Mouse (Mus musculus): Measurements from ENCODE around the gene Rpl12.
"Not testable (repeated sequence)": the region's sequence is repeated elsewhere in the genome, so short reads cannot be mapped to it uniquely, and the experiment has no call there.

The Rpl12 gene

DNA sequence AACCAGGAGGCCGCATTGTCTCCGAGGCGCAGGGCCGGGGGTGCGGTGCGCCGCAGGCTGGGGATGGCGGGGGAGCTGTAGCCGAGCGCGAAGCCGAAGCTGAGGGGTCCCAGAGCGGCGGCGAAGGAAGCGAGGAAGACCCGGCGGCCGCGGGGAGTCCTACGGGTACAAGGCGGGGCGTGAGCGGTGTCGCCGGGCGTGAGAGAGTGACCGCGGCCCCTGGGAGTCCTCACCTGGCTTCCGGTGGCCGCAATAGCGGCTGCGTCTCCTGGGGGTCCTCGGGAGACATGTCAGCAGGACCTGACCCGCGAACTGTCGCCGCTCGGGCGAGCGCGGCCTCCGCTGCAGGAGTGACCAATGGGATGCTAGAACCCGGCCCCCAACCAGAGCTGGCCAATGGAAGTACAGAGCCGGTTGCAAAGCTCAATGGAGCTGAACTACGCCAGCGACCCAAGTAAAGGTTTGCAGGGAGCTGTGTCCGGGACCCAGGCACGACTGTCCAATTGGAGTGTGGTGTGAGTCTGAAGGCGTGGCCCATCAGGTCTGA is 20.4 kb downstream of the Rpl12 start, which contains the start of gene Slc2a8:
Slc2a8 (minus strand) TSS at position 359 of the 547 bp plus-strand sequence.
- peak; percentile 88 to 91 for DNase-seq (ENCODE audit: low spot score in 2 of 2)

DNA sequence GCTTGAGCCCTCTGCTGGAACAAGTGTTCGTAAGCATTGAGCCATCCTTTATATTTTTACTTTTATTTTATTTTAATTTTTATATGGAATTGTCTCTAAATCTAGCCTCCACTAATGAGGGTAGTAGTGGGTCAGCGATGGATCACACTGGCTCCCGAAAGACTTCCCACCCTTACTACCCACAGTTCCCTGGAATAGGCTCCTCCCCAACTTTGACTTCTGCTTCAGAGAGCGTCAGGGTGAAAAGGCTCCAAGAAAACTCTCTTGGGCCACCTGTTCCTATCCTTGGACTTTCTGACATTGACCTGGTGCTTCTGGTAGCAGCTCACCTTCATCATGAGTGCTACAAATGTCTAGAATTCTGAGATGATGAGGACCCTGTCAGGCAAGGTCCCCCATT is 21.3 kb downstream of the Rpl12 start:
- DNase-seq (ENCODE audit: low spot score in 2 of 2), result no peak

GRCm38 (mm10) chr2:32983617-32984016 is 22.3 kb downstream of the Rpl12 start:
- no peak for DNase-seq (ENCODE audit: low spot score in 2 of 2)

DNA sequence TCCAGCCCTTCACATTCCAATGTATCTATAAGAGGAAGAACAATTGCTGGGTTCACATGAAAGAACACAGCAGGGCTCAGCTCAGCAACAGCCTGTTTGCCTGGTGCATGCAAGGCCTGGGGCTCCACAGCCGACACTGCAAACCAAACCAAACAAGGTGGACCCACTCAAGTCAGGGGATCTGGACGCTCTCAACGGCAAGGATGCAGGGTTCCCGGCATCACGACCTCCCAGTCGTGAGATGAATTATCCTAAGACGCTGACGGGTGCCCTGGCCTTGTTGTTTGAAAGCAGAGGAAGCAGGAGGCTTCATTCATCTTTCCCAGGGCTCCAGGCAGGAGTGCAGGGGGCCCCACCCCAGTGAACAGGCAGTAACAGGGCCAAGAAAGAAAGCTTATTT is 24.5 kb downstream of the Rpl12 start:
- DNase-seq (ENCODE audit: low spot score in 2 of 2), result no peak

DNA sequence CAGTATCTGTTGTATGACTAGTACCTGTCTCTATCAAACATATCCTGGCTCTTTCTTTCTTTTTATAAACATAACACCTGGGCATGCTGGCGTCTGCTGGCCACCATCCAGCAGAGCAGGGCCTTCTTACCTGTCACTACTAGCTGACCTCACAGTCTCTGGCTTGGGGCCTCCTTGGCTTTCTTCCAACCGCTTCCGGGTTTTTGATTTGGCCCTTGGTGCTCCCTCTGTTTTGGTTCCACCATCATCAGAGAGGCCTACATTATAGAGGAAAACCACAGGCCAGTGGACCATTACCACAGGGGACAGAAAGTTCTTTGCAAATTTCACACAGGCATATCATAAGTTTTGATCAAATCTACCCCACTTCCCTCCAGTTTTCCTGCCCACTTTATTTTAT is 28.0 kb downstream of the Rpl12 start:
- DNase-seq (ENCODE audit: low spot score in 2 of 2), result no peak

DNA sequence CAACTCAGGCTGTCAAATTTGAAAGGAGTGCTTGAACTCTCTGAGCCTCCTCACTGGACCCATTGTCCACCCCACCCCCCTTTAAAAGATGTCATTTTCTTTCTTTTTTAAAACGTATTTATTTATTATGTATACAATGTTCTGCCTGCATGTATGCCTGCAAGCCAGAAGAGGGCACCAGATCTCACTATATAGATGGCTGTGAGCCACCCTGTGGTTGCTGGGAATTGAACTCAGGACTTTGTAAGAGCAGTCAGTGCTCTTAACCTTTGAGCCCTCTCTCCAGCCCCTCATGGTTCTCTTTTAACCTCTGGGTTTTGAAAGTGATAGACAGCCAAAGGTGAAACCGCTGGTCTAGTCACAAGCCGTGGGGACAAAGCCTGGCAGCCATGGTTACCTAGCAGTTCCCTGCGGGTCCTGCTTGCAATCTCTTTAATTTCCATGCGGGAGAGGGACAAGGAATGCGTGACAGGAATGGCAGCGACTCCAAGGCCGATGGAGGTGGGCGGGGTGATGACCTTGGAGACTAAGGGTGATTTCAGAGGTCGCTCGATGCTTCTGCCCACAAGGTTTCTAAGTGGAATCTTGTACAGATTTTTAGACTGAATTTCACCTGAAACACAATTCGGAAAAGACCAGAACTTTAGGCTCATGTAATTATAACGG is 28.9 kb downstream of the Rpl12 start:
- DNase-seq (ENCODE audit: low spot score in 2 of 2), result no peak

DNA sequence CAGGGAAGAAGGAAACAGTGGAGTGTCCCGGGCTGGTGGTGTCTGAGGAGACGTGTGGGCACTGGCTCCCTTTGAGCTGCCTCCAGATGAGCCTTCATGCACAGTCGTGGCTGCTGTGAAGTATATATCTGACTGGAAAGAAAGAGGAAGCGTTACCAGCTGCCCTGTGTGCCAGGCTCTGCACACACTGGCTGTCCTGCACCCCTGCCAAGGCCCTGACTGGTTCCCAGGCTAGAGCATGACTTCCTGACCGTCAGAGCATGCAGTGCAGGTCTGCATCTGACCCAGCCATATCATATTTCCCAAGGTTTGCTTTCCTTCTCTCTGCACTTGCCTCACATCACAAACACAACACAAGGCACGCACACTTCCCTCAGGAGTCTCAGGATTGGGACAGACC is 30.8 kb downstream of the Rpl12 start:
- no peak for DNase-seq (ENCODE audit: low spot score in 2 of 2)

DNA sequence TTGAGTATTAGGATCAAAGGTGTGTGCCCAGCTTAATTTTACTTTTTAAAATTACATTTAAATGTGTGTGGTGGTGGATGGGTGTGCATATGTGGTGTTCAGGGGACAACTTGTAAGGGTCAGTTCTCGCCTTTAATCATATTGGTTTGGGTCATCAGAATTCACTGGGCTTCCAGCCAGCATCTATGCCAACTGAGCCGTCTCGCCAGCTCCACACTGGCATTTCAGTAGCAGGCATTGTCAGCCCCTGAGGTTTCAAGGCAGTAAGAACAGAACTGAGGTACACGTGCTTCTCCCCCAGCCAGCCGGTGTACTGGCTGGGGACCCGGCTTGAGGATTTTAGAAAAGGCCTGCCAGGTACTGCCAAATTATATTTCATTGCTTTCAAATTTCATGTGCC is 35.7 kb downstream of the Rpl12 start:
- DNase-seq (ENCODE audit: low spot score in 2 of 2), result no peak

GRCm38 (mm10) chr2:32997792-32998191 is 36.4 kb downstream of the Rpl12 start:
- DNase-seq (ENCODE audit: low spot score in 2 of 2), result no peak

DNA sequence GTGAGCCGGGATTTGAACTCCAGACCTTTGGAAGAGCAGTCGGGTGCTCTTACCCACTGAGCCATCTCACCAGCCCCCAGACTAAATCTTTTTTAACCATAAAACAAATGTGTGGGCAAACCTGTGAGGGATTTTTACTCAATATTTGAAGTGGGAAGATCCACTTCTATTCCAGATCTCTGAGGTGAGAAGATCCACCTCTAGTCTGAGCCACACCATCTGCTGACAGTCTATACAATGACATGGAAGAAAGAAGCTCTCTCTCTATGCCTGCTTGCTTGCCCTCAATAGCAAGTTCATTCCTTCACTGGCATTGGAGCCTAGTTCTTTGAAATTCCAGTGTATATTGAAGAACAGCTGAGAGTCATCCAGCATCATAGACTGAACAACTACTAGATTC is 38.4 kb downstream of the Rpl12 start:
- no peak for DNase-seq (ENCODE audit: low spot score in 2 of 2)

DNA sequence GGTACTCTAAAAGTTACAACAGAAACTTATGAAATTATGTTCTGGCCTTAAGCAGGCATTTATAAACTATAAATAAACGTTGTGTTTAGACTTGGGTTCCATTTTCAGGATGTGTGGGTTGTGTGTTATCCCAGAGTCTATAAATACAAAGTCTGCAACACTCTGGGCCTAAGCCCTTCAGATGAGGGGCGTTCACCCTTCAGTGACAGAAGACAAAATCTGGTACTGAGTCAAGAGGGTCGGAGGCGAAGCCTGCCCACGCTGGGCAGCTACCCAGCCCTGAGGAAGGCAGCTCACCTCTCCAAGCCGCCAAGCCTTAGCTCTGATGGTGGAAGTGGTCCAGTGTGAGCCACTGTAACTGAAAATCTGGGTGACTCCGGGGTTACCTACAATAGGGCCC is 40.8 kb downstream of the Rpl12 start:
- no peak for DNase-seq (ENCODE audit: low spot score in 2 of 2)

- DNase-seq (ENCODE audit: low spot score in 2 of 2), result no peak
These were observed 43.7 kb downstream of the Rpl12 start for GRCm38 (mm10) chr2:33005041-33005440.

GRCm38 (mm10) chr2:33009055-33009454 is 47.7 kb downstream of the Rpl12 start:
- DNase-seq (ENCODE audit: low spot score in 2 of 2), result not testable (repeated sequence)

GRCm38 (mm10) chr2:33014877-33015276 is 53.5 kb downstream of the Rpl12 start:
- DNase-seq (ENCODE audit: low spot score in 2 of 2), result no peak
